Mouse (Mus musculus) limb, embryonic 12.5 days (tissue): ENCODE data around the gene Tmem263. TPM values are rescaled to one million over a fixed set of nuclear protein-coding genes. Genes with fewer than 3 reads are reported as not detected.
A peak's percentile ranks its signal among the peaks of the same experiment; 100 is the strongest.

Experiments used
- ATAC-seq: fragments of 200-750 bp; cut with Nextera tagmentation; 2 replicates; pipeline ENCODE4 v1.8.0; 2017; ENCODE audit warnings: low read depth, moderate TSS enrichment; ENCODE audit not compliant: insufficient number of reproducible peaks, insufficient read depth, low FRiP score, low TSS enrichment
- H3K27ac ChIP-seq: fragments of 300-500 bp; sonication (generic); 2 replicates; pipeline ENCODE4 v1.5.1; 2016; ENCODE audit warnings: mild to moderate bottlenecking, moderate library complexity
- H3K27me3 ChIP-seq: fragments of 300-500 bp; sonication (generic); 2 replicates; pipeline ENCODE4 v1.6.1; 2016; ENCODE audit warnings: mild to moderate bottlenecking, moderate library complexity
- H3K36me3 ChIP-seq: fragments of 300-500 bp; sonication (generic); 2 replicates; pipeline ENCODE4 v1.6.1; 2016; ENCODE audit warnings: mild to moderate bottlenecking, moderate library complexity
- H3K4me1 ChIP-seq: fragments of 300-500 bp; sonication (generic); replicated peaks from 2 replicates; pipeline ENCODE4 v1.6.1; 2016
- H3K4me2 ChIP-seq: fragments of 300-500 bp; sonication (generic); 2 replicates; pipeline ENCODE4 v1.6.1; 2016; ENCODE audit warnings: mild to moderate bottlenecking, moderate library complexity
- H3K4me3 ChIP-seq: fragments of 300-500 bp; sonication (generic); replicated peaks from 2 replicates; pipeline ENCODE4 v1.5.1; 2016; ENCODE audit warnings: mild to moderate bottlenecking
- H3K9ac ChIP-seq: fragments of 300-500 bp; sonication (generic); replicated peaks from 2 replicates; pipeline ENCODE4 v1.6.1; 2016; ENCODE audit warnings: mild to moderate bottlenecking, moderate library complexity
- H3K9me3 ChIP-seq: fragments of 300-500 bp; sonication (generic); 2 replicates; pipeline ENCODE4 v1.6.1; 2016; ENCODE audit warnings: mild to moderate bottlenecking, moderate library complexity
- WGBS: fragments of 180-500 bp; shearing (Covaris S2); methylation state at CpG from one replicate; pipeline ENCODE4 v1.1.7; 2016; 5-methylcytosine and 5-hydroxymethylcytosine counted together
- polyA plus RNA-seq: library from polyadenylated mRNA; unstranded; fragments of >200 nt; fragmentation: Nextera tagmentation; extraction: Ambion mirVana; gene quantifications from 2 replicates; pipeline ENCODE4 v1.2.1, GENCODE M21; 2016

Gene Tmem263
- polyA plus RNA-seq: 106 and 109 TPM in 2 replicates

GRCm38 (mm10) chr10:85102247-85103084 lies at the start of gene Tmem263, which contains the start of gene Fhl4:
Tmem263 (plus strand) TSS chr10:85102627.
Fhl4 (minus strand) TSS chr10:85102495.
- under 1% methylated on average over 78 of the region's 96 CpGs for WGBS
- peak within 1 kb of the TSS; percentile 88 for H3K27ac ChIP-seq
- H3K4me2 ChIP-seq: peak within 1 kb of the TSS; percentile 85
- H3K4me1 ChIP-seq: peaks cover 18% of the 10 kb centered on the region
- peak within 1 kb of the TSS; percentile 97 for H3K4me3 ChIP-seq
- ATAC-seq: peak; percentile 90
- peak within 1 kb of the TSS; percentile 92 for H3K9ac ChIP-seq
- H3K9me3 ChIP-seq: no peaks in the 10 kb centered on the region
- no peaks in the 10 kb centered on the region for H3K27me3 ChIP-seq
- 0 out of 2 replicates have a peak, but pooled peaks cover 3% of the 10 kb centered on the region for H3K36me3 ChIP-seq

DNA sequence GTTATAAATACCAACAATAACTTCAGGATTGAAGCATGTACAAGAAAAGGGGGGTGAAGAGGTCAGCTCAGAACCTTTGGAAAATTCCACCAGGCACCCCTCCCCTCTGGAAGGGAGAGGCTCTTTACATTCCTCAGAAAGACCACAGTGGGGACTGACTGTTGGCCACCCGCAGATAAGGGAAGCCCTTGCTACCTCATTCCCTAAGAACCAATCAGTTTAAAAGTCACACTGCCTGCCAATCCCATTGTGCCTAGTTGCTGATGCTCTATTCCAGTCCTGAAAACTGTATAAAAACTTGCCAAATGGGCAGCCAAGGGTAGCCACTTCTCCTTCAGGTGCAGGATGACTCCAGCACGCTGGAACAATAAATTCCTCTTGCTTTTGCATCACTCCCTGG lies 47.6 kb upstream of the Tmem263 start:
- no peak overlapping the region for H3K4me2 ChIP-seq
- no peak overlapping the region for H3K9ac ChIP-seq
- no peaks in the 10 kb centered on the region for H3K9me3 ChIP-seq
- H3K36me3 ChIP-seq: no peaks in the 10 kb centered on the region
- H3K27me3 ChIP-seq: 0 out of 2 replicates have a peak, but pooled peaks cover 3% of the 10 kb centered on the region
- no peak overlapping the region for H3K4me3 ChIP-seq
- H3K27ac ChIP-seq: no peak overlapping the region
- ATAC-seq: no peak
- 91% methylated on average over 2 of the region's 2 CpGs for WGBS
- H3K4me1 ChIP-seq: no peaks in the 10 kb centered on the region

DNA sequence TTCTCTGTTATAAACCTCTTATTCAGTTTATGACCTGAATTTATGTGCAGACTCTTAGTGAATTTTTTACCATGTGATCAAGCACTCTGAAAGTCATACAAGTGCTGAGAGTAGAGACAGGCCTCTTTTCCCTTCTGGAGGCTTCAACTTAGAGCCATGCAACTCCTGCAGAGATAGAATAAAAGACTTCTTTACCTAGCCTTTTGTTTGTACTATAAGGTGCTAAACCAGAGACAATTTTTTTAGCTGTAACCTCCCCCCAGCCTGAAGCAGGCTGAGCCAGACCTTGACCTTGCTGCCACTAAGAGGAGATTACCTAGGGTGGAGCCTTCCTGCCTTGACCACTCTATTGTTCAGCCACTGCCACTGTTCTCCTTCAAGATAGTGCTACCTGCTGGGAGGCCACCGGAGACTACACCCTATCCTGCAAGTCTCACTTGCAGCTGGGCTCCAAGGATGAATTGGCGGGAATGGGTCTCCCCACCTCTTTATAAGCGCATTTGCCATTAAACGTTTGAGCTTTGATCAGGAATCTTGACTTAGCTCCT lies 30.7 kb upstream of the Tmem263 start:
- no peak overlapping the region for H3K27ac ChIP-seq
- 67% methylated on average over 4 of the region's 4 CpGs for WGBS
- ATAC-seq: no peak
- no peaks in the 10 kb centered on the region for H3K4me1 ChIP-seq
- H3K36me3 ChIP-seq: no peaks in the 10 kb centered on the region
- H3K9me3 ChIP-seq: no peaks in the 10 kb centered on the region
- no peak overlapping the region for H3K4me3 ChIP-seq
- H3K9ac ChIP-seq: no peak overlapping the region
- H3K27me3 ChIP-seq: no peaks in the 10 kb centered on the region
- H3K4me2 ChIP-seq: no peak overlapping the region

DNA sequence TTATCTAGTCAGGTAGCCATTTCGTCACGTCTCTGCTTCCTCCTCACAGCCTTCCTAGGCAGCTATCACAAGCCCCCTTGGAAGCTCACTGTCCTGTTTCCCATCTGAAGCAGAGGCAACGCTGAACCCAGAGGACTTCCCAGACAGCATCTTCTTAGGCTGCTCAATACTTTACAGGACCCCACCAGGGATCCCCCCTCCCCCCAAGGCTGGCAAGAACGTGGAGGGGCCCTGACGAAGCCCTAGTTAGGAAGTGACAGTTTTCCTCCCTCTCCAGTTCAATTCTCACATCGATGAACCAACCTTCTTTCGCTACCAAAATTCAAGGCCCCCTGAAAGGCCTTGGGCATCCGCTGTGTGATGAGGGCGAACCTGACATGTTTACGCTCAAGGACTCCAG lies 586 bp upstream of the Tmem263 start:
- 0 out of 2 replicates have a peak, but pooled peaks cover 3% of the 10 kb centered on the region for H3K36me3 ChIP-seq
- H3K4me1 ChIP-seq: peaks cover 18% of the 10 kb centered on the region
- H3K27me3 ChIP-seq: no peaks in the 10 kb centered on the region
- H3K27ac ChIP-seq: peak overlapping the region; percentile 88
- no peaks in the 10 kb centered on the region for H3K9me3 ChIP-seq
- 2% methylated on average over 10 of the region's 10 CpGs for WGBS
- peak overlapping the region; percentile 97 for H3K4me3 ChIP-seq
- H3K4me2 ChIP-seq: peak overlapping the region; percentile 85
- peak overlapping the region; percentile 80 for H3K9ac ChIP-seq
- peak; percentile 13; the same call in 1 of the 2 replicates for ATAC-seq

DNA sequence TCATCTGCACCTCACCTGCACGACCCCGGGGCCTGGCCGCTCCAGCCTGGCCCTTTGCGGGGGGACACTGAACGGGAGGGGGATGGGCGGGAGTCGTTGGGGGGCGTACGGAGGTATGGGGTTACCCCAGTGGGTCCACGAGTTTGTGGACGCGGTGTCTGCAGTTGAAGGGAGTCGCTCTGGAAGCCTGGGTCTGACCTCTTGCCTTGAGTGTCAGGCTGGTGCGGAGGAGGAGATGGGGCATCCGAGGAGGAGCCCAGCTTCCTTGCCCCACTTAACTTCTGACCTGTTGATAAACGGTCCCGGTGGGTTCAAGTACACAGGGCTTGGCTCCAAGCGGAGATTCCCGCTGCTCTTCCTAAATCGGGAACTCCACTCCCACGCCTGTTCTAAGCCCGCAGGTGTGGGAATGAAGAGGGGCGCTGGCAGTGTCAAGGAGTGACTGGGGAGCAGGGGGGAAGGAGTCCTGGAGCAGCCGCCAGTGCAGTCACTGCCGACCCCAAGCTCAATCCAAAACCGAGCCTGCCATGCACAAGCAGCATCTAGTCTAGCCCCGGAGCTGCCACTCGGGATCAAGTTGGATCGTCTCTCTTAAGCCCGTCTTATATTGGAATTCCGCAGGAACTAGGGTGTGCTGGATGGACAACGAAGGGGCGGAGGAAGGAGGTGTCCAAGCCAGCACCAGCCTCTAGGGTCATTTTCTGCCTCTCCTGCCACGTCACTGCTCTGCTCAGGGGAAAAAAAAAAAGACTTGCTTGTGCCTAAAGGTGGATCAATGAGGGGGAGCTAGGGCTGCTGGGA lies 858 bp downstream of the Tmem263 start:
- Histone ChIP-seq H3K4me2 (peak overlapping the region; percentile 85), H3K4me1 (peaks cover 18% of the 10 kb centered on the region), H3K27me3 (no peaks in the 10 kb centered on the region), H3K9ac (peak overlapping the region; percentile 92), H3K36me3 (0 out of 2 replicates have a peak, but pooled peaks cover 3% of the 10 kb centered on the region), H3K4me3 (peak overlapping the region; percentile 97), H3K27ac (peak overlapping the region; percentile 83), H3K9me3 (no peaks in the 10 kb centered on the region)
- 1% methylated on average over 34 of the region's 34 CpGs for WGBS
- peak; percentile 52; the same call in 1 of the 2 replicates for ATAC-seq

DNA sequence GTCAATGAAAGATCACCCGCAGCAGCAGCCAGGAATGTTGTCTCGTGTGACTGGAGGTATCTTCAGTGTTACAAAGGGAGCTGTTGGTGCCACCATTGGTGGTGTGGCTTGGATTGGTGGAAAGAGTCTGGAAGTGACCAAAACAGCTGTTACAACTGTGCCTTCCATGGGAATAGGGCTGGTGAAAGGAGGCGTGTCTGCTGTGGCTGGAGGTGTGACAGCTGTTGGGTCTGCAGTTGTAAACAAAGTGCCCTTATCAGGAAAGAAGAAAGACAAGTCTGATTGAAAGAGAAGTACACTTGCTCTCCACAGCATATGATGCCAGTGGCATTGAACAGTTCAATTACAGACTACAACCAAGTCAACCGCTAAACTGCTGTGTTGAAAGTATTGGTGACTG lies 12.0 kb downstream of the Tmem263 start:
- Histone ChIP-seq H3K36me3 (peaks cover 58% of the 10 kb centered on the region), H3K9ac (no peak overlapping the region), H3K4me1 (no peaks in the 10 kb centered on the region), H3K4me2 (no peak overlapping the region), H3K27me3 (no peaks in the 10 kb centered on the region), H3K27ac (no peak overlapping the region), H3K4me3 (no peak overlapping the region), H3K9me3 (no peaks in the 10 kb centered on the region)
- 81% methylated on average over 4 of the region's 4 CpGs for WGBS
- ATAC-seq: no peak

- 88% methylated on average over 13 of the region's 13 CpGs for WGBS
Observed at GRCm38 (mm10) chr10:85125184-85125583, 22.8 kb downstream of the Tmem263 start.

DNA sequence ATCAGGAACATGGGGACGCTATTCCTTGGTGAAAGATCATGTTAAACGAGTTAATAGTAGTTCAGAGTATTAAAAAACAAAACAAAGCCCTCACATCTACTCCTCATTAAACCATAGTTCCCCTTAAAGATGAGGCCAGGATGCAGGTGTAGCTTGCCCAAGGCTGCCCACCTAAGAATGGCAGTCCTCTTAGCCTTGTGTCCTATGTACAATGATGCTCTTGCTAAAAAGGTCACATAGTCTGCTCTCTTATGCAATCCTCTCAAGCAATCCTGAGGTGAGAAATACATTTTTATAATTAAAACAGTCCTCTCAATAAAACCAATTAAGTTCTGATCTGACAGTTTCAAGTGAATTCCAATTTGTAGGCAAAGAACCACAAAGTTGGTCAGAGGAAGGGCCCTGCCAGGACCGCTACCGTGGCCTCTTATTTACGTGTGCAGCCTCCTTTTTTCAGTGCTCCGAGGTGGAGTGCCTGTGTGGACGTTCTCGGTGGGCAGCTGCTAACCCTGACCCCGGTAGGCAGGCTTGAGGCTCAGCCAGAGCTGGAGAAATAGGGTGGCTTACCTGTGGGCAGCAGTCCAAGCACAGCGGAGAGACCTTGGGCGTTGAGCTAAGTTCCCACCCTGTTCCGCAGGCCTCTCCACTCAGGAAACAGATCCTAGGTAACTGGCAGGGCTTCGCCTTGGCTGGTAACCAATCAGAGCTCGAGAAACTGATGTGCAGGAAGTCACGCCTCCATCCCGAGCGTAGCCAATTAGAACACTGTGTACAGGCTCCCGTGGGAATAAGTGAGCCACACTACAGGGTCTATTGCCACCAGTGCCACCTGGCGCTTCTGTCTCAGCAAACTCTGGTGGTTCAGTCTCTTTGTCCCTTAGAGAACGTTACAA lies 25.2 kb downstream of the Tmem263 start, which contains the start of gene Mterf2:
Gene Mterf2, minus strand, starts transcription at position 633 of the 893 bp plus-strand sequence.
- Histone ChIP-seq H3K4me1 (peaks cover 6% of the 10 kb centered on the region), H3K36me3 (peaks cover 32% of the 10 kb centered on the region; the same call in 1 of the 2 replicates), H3K9me3 (no peaks in the 10 kb centered on the region), H3K9ac (peak within 1 kb of the TSS; percentile 78), H3K27me3 (no peaks in the 10 kb centered on the region), H3K4me3 (peak within 1 kb of the TSS; percentile 71), H3K27ac (peak within 1 kb of the TSS; percentile 29; the same call in 1 of the 2 replicates), H3K4me2 (peak within 1 kb of the TSS; percentile 67)
- peak; percentile 99 for ATAC-seq
- 7% methylated on average over 20 of the region's 20 CpGs for WGBS

More at GRCm38 (mm10) chr10:85125184-85125583, 22.8 kb downstream of the Tmem263 start:
- Histone ChIP-seq H3K4me1 (peaks cover 6% of the 10 kb centered on the region), H3K27ac (no peak overlapping the region), H3K4me2 (no peak overlapping the region), H3K9me3 (no peaks in the 10 kb centered on the region), H3K36me3 (peaks cover 53% of the 10 kb centered on the region), H3K9ac (no peak overlapping the region), H3K4me3 (no peak overlapping the region), H3K27me3 (no peaks in the 10 kb centered on the region)
- no peak for ATAC-seq

DNA sequence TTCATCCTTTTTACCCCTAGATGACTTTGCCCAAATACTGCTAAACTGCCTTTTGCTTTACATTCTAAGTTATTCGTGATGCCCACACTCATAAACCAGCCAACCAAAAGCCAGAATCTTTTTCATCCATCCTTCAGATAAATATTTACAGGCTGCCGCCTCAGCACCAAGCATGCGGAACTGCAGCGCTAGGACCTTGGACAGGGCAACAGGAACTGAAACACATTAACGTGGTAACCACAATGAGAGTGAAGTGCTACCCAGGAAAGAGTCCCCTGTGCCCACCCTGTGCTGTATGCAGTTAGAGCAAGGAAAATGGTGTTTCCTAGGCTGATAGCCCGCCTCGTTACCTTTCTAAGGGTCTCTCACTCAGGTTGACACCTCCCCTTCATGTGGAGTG lies 26.0 kb downstream of the Tmem263 start:
- Histone ChIP-seq H3K4me3 (peak overlapping the region; percentile 71), H3K9ac (no peak overlapping the region), H3K9me3 (no peaks in the 10 kb centered on the region), H3K4me1 (peaks cover 6% of the 10 kb centered on the region), H3K4me2 (peak overlapping the region; percentile 67), H3K27ac (no peak overlapping the region; the same call in 1 of the 2 replicates), H3K27me3 (no peaks in the 10 kb centered on the region), H3K36me3 (peaks cover 32% of the 10 kb centered on the region; the same call in 1 of the 2 replicates)
- ATAC-seq: 0 out of 2 replicates have a peak, but pooled peaks have one; percentile 1
- WGBS: 18% methylated on average over 7 of the region's 7 CpGs

- no peak for ATAC-seq
- H3K9ac ChIP-seq: no peak overlapping the region
- no peak overlapping the region for H3K4me2 ChIP-seq
- H3K27me3 ChIP-seq: no peaks in the 10 kb centered on the region
- H3K9me3 ChIP-seq: no peaks in the 10 kb centered on the region
- WGBS: 91% methylated on average over 6 of the region's 6 CpGs
- peaks cover 7% of the 10 kb centered on the region; the same call in 1 of the 2 replicates for H3K4me1 ChIP-seq
- H3K27ac ChIP-seq: no peak overlapping the region
- H3K36me3 ChIP-seq: peaks cover 16% of the 10 kb centered on the region; the same call in 1 of the 2 replicates
- no peak overlapping the region for H3K4me3 ChIP-seq
Observed at GRCm38 (mm10) chr10:85136573-85136972, 34.1 kb downstream of the Tmem263 start.
